Mouse (Mus musculus): ENCODE data around the gene Pcsk5.

DNA sequence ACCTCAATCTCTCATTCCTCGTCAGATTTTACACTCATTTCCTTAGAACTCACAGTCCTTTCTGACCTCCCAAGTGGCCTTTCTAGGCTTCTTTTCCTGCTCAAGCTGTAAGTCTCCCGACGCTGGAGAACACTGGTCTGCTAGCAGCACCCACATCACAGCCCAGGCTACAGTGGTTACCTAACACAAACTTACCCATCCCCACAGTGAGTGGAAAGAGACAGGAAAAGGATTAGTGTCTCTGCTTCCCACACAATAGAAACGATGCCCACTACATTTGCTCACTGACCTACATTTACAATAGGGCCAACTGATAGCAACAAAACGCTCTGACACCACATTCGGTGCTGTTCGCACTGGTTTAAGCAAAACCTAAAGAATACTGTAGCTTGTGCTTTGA is 24.8 kb downstream of the Pcsk5 start:
- TF ChIP-seq POLR2A (IDR thresholded peaks at IDR 0.05; ENCODE audit: borderline replicate concordance, insufficient read depth, low read length) = no peak
- TF ChIP-seq CTCF (IDR thresholded peaks at IDR 0.05; ENCODE audit: borderline replicate concordance, insufficient read depth, low read depth, low read length) = no peak
